Mouse (Mus musculus): Measurements from ENCODE around the gene Mvb12b.

GRCm38 (mm10) chr2:33696428-33696827 lies 191.3 kb downstream of the Mvb12b start:
- TF ChIP-seq ZNF384 (IDR thresholded peaks at IDR 0.05; ENCODE audit: low read depth, low read length) (no peak), ZC3H11A (IDR thresholded peaks at IDR 0.05; ENCODE audit: borderline replicate concordance, low read depth, low read length) (no peak), HCFC1 (IDR thresholded peaks at IDR 0.05; ENCODE audit: borderline replicate concordance, insufficient read depth, low read length) (no peak), CHD2 (IDR thresholded peaks at IDR 0.05; ENCODE audit: low read depth, low read length) (no peak)
